Mouse (Mus musculus) C2C12 (cell line): Measurements from ENCODE around the gene Caprin2. TPM values are rescaled to one million over a fixed set of nuclear protein-coding genes. Genes with fewer than 3 reads are reported as not detected.

Source experiments
- H3K27me3 ChIP-seq: one replicate; pipeline ENCODE4 v1.6.1; 2011; ENCODE audit not compliant: control insufficient read depth, insufficient read depth, insufficient read length
- H3K36me3 ChIP-seq: one replicate; pipeline ENCODE4 v1.6.1; 2011; ENCODE audit not compliant: control insufficient read depth, insufficient read depth
- H3K4me3 ChIP-seq: one replicate; pipeline ENCODE4 v1.5.1; 2011; ENCODE audit warnings: mild to moderate bottlenecking, control low read depth; ENCODE audit not compliant: poor library complexity, insufficient read depth, severe bottlenecking
- H3K79me2 ChIP-seq: one replicate; pipeline ENCODE4 v1.6.1; 2011; ENCODE audit not compliant: control insufficient read depth, insufficient read depth
- H3K79me3 ChIP-seq: one replicate; pipeline ENCODE4 v1.6.1; 2011; ENCODE audit warnings: low read depth, control low read depth
- H3ac ChIP-seq: one replicate; pipeline ENCODE3; 2011; ENCODE audit warnings: low read depth; ENCODE audit not compliant: control insufficient read depth, insufficient read length
- CEBPB ChIP-seq: IDR thresholded peaks from one replicate; pipeline ENCODE4 v1.6.1; 2011; ENCODE audit warnings: low read depth, mild to moderate bottlenecking, control low read depth, moderate library complexity
- CTCF ChIP-seq: IDR thresholded peaks from one replicate; pipeline ENCODE4 v1.5.1; 2011; ENCODE audit not compliant: control insufficient read depth, insufficient read depth, insufficient read length
- FOSL1 ChIP-seq: IDR thresholded peaks from one replicate; pipeline ENCODE4 v1.8.0; 2011; ENCODE audit warnings: mild to moderate bottlenecking, low read length; ENCODE audit not compliant: poor library complexity, insufficient read depth, severe bottlenecking
- MAX ChIP-seq: IDR thresholded peaks from one replicate; pipeline ENCODE4 v1.6.1; 2011; ENCODE audit warnings: mild to moderate bottlenecking, control low read depth
- MYOD1 ChIP-seq: IDR thresholded peaks from one replicate; pipeline ENCODE4 v1.6.1; 2011; ENCODE audit warnings: low read depth; ENCODE audit not compliant: control insufficient read depth, insufficient read length
- MYOG ChIP-seq: IDR thresholded peaks from one replicate; pipeline ENCODE4 v1.6.1; 2011; ENCODE audit not compliant: control insufficient read depth, insufficient read length; ENCODE audit errors: extremely low read depth
- USF1 ChIP-seq: IDR thresholded peaks from one replicate; pipeline ENCODE4 v1.6.1; 2011; ENCODE audit warnings: low read depth, mild to moderate bottlenecking, control low read depth, moderate library complexity
- polyA plus RNA-seq: library from polyadenylated mRNA; unstranded; fragments of >200 nt; fragmentation: generic; extraction: Trizol; gene quantifications from one replicate; pipeline ENCODE4 v1.2.1, GENCODE M21; 2012; ENCODE audit warnings: missing spikeins

Caprin2 gene
- polyA plus RNA-seq, 1 experiment = 1.8 TPM

- H3ac ChIP-seq = no peak overlapping the region
- H3K27me3 ChIP-seq = no peaks in the 10 kb centered on the region
- TF ChIP-seq CTCF (no peak), MYOG (no peak), FOSL1 (no peak), MYOD1 (no peak), CEBPB (no peak), USF1 (no peak), MAX (no peak)
- no peak overlapping the region for H3K4me3 ChIP-seq
- H3K36me3 ChIP-seq = peaks cover 54% of the 10 kb centered on the region
- H3K79me2 ChIP-seq = no peaks in the 10 kb centered on the region
- no peaks in the 10 kb centered on the region for H3K79me3 ChIP-seq
Measured at GRCm38 (mm10) chr6:148795145-148795544, 100.9 kb downstream of the Caprin2 start.

Other genes starting within 250 kb of the Caprin2 start
- 14.1 TPM for gene Ipo8, start 64.8 kb downstream of the Caprin2 start, polyA plus RNA-seq
- 22.4 TPM for gene Sinhcaf, start 50.2 kb upstream of the Caprin2 start, polyA plus RNA-seq
- gene Dennd5b, start 205.4 kb upstream of the Caprin2 start, polyA plus RNA-seq = 2.6 TPM
- not detected for gene Gm10203, start 233.9 kb upstream of the Caprin2 start, polyA plus RNA-seq
- gene Etfbkmt, start 243.6 kb upstream of the Caprin2 start, polyA plus RNA-seq = 2.2 TPM